Mouse (Mus musculus) A20 (cell line): ENCODE results near the gene Cd19.

ENCODE experiments used
- DNase-seq: peaks from one replicate; pipeline ENCODE4 v3.0.0-alpha.2; 2011; ENCODE audit warnings: low read depth, low spot score

Cd19 gene

DNA sequence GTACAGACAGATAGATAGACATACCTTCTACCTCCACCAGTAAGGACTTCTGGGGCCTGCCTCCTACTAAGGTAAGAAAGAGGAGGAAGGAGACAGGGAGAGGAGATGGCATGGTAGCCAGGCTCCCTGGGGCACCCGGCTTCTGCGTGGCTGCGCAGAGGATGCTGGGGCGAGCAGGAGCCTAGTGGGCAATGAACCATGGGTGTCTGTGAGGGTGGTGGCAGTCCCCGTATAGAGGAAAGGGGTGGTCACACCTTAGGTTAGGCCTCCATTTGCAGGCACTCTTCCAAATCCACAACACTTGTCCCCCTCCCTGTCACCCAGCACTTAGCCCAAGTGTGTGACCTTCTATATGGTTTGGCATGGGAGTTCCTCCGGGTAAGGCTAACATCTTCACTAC lies at the start of gene Cd19:
Gene Cd19, minus strand, starts transcription at position 165 of the 400 bp plus-strand sequence.
- peak; percentile 69 for DNase-seq

DNA sequence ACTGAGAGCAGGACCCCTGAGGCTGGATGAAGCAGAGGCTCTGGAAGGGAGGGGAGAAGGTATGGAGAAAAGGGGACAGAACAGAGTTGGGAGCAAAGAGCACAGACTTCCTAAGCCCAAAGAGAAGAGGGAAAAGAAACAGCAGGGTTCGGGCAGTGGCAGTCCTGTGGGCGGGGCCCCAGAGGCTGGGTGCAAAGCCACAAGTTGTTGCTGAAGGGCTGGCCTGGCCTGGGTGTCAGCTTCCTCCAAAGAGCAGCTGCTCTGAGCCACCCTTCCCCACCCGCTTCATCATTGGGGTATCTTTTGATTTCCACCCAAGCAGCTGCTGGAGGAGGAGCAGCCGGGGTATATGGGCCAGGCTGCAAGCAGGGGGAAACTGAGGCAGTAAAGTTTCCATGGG lies 49.4 kb upstream of the Cd19 start:
- no peak for DNase-seq

DNA sequence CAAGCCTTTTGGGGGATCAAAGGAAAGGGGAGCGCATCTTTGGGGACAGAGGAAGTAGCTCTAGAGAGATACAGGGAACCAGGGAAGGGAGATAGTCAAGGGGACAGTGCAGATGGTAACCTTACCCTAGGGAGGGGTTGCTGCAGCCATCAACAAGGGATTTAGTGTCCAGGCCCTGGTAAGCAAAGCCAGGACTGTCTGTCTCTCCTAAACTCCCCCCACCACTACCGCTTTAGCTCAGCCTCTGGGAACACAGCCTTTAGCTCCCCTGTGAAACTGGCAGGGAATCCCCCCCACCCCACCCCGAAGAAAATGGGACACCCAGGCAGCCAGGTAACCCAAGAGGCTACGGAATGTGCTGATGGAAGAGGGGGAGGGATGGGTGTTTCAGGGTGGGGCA lies 48.9 kb upstream of the Cd19 start:
- no peak for DNase-seq

DNA sequence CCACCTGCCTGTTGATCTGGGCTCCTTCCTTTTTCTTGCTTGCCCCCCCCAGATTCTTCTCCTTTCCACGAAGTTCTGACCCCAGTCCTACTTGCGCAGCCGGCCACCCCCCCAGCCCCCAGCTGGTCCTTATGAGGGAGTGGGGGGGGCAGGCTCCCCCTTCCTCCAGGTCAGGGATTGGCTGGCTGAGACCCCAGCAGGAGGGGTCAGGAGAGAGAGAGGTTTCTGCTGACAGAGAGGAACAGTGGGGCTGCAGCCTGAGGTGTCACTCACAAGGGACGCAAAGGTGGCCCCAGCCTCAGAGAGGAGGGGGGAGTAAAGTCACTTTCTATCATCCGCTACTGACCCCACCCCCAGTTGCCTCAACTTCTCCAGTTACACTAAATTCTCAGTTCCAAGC lies 48.3 kb upstream of the Cd19 start, which contains the start of gene Atp2a1:
Gene Atp2a1, minus strand, starts transcription at position 105 of the 400 bp plus-strand sequence.
- DNase-seq: no peak

DNA sequence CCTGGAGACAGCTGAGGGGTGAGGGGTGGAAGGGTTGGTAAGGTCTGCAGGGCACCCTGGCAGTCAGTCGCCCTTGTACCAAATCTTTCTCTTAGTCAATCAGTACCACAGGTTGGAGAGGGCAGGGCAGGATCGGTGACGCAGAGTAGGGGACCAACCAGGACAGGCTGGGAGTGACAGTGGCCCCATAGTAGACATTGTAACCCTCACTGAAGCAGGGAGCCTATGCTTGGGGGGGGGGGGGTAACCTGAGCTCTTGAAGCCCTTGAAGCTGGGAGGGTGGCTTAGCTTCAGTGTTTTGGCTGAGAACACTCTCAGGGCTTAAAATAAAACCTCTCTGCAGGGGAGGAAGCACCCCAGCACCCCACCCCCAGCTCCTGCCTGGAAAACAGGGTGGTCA lies 46.9 kb upstream of the Cd19 start:
- DNase-seq: no peak

DNA sequence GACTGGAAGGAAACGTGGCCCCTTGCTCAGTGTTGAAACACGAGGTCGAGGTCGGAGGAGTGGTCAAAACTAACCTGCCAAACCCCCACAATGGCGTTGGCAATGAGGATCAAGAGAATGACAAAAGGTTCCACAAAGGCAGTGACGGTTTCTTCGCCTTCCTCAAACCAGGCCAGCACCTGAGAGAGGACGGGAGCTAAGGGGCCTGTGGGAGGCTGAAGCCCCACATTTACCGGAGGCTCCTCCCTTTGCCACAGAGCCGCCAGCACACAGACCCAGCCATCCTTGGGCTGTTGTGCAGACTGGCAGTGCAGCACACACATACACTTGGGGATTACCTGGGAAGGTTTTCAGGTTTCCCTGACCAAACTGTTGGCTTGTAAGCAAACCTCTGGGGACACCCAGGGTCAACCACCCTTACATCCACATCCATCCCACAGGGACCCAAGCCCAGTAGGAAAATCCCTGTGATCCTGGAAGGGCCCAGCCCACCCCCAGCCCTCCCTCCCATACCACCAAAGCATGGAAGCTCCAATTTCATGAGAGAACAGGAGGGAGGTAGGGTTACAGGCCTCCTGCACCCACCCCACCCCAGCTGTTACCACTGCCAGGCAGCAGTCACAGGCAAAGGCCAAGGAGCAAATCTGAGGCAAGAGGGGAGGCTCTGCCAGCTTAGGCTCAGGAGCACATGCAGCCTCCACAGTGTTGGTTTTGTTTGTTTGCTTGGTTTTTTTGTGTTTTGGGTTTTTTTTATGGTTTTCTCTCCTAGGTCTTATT lies 46.1 kb upstream of the Cd19 start:
- DNase-seq: no peak

DNA sequence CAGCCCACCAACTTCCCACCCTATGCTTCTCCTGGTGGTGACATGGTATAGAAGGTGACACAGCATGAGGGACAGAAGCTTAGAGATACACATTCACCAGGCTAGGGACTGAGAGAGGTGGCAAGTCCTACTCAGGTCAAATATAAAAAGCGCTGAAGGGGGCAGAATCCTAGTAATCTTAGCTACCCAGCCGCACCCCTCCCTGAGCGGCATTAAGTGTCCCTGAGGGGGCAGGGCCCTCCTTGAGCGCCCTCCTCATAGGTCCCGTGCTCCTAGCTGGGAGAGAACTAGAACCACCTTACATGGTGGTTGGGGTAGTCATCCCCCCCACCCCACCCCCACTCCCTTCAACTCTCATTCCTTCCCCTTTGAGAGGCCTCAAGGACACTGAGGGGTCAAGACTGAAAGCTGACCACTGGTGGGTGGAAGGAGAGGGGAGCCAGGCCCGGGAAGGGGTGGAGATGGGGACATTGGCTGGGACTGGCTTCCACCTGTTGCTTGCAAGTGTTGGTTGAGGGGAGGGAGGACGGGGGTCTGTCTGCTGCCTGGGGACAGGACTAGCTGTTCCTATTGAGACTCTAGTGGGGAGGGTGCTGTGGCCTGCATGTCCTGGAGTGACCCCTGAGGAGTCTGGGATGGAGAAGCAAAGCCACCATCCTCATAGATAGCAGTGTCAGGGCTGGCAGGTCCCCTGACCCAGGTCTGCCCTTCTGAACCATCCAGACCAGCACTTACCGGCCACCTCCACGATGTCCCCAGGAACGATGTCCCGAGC lies 44.3 kb upstream of the Cd19 start:
- no peak for DNase-seq

DNA sequence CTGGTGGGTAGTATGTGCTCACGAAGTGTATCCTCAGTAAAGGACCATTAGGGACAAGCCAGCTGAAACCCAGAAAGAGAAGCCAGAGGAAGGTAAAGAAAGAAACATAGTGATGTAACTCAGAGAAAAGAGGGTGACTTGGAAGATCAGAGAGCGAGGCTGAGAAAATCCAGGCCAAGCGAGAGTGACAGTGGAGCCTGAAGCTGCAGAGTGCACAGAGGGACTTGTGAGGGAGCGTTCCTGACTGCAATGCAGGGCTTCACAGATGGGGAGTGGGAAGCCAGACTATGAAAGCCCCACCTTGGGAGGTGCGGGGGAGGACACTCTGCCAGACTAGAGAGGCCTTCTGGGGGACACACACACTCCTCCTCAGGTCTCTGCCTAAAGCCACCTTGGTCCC lies 43.5 kb upstream of the Cd19 start:
- no peak for DNase-seq

DNA sequence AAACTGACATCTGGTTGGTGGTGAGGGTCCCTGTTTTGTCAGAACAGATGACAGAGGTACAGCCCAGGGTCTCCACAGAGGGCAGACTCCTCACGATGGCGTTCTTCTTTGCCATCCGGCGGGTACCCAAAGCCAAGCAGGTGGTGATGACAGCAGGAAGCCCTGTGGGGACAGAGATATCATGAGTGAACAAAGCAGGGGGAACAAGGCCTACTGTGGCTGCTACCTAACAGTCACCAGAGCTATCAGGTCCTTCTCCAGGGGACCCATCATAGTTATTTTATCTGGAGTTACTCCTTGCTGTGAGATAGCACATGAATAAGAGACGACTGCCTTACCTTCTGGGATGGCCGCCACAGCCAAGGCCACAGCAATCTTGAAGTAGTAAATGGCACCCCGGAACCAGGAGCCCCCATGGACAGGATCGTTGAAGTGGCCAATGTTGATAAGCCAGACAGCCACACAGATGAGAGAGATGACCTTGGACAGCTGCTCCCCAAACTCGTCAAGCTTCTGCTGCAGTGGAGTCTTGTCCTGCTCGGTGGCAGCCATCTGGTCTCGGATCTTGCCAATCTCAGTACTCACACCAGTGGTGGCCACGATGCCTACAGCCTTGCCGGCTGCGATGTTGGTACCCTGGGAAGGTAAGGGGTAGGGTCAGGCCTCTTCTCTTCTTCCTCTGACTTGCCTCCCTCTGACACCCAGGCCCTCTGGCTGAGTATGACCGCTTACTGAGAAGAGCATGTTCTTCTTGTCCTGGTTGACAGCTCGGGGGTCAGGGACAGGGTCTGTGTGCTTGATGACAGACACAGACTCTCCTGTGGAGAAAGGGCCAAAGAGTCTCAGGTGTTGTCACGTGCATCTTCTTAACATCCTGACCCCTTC lies 41.9 kb upstream of the Cd19 start:
- no peak for DNase-seq

DNA sequence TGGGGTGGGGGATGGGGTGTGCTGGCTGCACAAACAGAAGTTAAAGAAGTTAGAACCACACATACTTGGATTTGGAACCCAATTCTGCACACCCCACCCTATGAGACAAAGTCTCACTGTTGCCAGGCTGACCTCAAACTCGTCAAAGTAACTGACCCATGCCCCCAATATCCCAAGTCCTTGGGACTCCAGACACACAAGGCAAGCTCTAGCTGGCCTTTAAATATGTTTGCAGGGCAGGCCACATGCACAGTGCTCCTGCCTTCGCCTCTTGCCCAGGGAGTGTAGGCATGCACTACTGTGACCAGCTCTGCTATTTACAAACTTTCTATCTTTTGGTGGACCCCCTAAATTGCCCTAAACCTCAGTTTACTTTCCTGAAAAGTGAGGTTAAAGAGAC lies 40.6 kb upstream of the Cd19 start:
- DNase-seq: no peak

DNA sequence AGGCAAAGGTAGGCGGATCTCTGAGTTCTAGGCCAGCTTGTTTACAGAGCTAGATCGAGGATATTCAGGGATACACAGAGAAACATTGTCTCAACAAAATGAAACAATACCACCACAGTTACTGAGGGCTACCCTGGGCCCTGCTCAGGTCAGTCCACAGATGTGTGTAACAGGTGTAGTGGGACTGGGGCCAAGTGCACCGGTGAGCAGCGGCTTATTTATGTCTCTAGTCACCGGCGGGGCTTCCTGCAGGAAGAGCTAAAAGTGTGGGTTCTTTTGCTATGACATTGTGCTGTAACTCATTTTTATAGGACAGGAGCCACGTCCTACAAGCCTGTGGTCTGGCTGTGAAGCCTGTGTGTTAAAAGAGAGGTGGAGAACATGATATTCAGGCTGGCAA lies 39.2 kb upstream of the Cd19 start:
- DNase-seq: peak; percentile 48

DNA sequence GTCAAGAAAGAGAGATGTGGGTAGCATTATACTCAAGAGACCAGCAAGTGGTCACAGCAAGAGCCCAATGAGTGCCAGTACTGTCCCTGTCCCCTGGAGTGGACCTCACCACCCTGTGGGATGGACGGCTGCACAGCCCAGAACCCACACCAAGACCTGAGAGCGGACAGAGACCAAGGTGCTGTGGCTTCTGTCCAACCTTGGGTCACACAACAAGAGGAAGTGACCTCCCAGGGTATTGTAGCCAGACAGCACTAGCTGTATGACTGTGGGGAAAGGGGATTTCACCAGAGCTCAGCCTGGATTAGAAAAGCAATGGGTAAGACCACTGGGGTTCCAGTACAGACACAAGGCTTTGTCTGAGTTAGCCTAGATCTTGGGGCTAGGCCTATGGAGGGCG lies 37.6 kb upstream of the Cd19 start:
- DNase-seq: no peak

DNA sequence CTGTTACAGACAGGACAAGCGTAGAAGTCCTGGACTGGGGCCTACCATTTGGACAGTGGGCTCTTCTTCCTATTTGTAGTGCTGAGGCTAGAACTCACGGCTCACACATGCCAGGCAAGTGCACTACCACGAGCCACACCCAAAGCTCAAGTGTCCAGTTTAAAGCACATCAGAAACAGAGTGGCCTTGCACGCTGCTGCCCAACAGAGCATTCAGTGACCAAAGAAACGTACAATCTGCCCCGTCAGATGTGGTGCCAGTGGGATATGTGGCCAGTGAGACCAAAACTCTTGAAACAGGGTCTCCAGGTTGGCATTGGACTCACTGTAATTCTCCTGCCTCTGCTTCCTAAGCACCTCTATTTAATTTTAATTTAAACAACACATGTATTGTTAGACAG lies 36.0 kb upstream of the Cd19 start:
- DNase-seq: no peak

DNA sequence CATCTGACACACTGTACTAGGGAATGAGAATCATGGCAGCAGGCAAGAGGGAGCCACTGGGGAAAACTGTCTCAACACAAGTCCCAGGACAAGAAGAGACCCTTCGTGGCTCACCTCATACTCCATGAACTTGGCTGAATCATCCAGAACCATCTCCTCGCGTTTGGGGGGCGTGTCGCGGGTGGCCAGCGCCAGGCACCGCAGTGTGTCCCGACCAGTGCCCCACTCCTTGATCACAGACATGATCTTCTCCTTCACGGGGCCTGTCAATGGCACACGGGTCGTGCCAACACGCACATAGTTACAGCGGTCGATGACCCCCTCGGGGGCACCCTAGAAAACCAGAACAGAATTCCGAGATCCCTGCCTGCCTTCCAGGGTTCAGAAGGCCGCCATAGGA lies 35.3 kb upstream of the Cd19 start:
- DNase-seq: no peak

DNA sequence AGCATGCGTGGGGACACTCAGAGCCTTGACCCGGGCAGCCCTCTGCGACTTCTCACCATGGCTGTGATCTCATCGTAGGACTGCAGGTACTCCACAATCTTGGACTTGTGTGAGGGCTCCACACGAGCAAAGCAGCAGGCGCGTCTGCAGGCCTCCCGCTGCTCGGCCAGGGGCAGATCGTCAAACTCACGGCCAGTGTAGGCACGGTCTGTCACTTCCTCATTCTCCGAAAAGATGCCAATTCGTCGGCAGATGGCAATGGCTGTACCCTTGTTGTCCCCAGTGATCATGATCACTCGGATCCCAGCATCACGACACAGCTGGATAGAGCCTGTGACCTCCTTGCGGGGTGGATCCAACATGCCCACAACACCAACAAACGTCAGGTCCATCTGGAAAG lies 33.8 kb upstream of the Cd19 start:
- DNase-seq: no peak

DNA sequence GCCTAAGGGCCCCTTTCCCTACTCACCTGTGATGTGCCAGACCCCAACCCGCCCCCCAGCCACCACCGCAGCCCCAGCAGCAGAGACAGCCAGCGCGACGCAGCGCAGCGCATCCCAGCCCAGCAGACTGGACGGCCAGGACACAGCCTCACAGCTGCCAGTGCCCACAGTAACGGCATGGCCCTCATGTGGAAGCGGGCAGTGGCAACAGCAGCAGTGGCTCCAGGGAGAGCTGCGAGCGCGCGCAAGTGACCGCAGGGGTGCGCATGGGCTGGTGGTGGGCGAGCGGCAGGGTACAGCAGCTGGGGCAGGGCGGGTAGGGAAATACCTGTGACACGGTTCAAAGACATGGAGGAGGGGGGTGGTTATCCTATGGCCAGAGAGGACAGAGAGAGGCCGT lies 31.5 kb upstream of the Cd19 start:
- no peak for DNase-seq

DNA sequence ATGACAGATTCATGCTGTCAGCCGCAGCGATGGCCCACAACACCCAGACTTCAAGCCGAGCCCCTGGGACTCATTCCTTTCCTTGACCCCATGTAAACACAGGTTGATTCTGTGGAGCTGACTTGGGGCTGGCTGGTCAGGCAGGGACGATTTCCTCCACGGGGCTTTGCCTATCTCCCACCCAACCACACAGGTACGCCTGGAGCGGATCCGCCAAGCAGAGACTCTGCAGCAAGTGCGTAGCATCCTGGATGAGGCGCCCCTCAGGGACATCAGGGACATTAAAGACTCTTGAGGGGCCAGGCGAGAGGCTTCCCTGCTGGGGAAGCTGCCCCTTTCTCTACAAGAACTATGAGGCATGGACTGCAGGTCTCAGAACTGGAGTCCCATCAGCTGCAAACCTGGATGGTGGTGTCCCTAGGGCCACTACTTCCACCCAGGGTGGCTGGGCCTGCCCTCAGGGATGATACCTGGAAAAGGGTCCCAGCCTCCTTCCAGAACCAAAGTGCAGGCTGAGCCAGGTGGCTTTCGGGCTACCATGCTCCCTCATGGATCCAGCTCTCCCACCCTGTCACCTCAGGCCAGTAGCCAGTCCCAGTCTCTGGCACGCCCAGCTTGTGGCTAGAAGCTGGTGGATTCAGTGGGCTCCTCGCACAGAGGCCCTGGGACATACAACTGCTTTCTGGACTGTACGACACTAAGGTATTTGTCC lies 30.6 kb upstream of the Cd19 start:
- DNase-seq: no peak

DNA sequence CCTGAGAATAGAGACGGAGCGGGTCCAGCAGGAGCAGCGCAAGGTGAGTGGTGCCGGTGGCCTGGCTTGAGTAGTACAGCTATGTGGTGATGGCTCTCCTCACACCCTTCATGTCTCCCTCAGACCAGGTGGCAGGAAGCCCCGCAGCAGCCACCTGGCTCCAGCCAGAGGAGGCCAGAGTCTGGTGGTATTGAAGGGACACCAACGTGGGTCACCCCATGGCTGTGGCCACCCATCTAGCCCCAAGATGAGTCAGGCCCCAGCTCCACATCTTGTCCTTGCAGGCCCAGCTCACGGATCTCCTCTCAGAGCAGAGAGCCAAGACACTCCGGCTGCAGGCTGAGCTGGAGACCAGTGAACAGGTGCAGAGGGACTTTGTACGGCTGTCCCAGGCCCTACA lies 29.8 kb upstream of the Cd19 start:
- no peak for DNase-seq

DNA sequence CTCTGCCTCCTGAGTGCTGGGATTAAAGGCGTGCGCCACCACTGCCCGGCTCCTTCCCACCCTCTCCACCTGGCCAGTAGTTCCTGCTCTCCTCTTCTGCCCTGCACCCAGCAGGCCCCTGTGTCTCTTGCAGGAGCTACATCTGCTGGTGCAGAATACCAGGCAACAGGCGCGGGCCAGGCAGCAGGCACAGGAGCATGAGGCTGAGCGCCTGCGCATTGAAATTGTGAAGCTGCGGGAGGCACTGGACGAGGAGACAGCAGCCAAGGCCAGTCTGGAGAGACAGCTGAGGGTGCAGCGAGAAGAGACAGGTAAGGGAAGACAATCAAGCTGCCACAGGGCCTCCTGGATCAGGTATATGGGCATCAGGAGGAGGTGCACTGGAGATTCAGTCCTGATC lies 29.3 kb upstream of the Cd19 start:
- DNase-seq: no peak

DNA sequence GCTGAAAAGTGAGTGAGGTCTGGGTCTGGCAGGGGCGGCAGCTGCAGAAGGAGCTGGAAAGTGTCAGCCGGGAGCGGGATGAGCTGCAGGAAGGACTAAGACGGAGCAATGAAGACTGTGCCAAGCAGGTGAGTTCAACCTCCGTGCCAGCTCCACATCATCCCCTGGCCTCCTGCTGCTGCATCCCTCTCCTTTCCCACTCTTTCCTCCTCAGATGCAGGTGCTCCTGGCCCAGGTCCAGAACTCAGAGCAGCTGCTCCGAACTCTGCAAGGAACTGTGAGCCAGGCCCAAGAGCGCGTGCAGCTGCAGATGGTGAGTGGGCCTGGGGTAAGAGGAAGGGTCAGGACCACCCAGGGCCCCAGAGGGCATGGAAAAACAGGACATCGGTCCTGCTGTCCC lies 25.4 kb upstream of the Cd19 start:
- DNase-seq: no peak

DNA sequence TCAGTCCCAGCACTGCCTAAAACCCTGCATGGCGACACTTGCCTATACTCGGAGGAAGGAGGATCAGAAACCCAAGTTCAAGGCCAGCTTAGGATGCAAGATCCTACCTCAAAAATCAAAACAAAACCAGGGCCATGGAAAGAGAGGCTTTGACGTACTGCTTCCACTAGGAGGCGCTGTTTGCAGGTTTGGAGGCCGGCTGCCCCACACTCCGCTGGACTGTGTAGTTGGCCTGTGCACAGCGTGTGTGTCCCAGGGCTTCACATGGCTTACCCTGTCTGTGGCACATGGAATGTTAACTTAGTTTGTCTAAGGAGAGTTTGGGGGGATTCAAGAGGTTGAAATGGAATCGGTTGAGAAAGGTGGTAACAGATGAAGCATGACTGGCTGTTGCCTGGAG lies 22.2 kb upstream of the Cd19 start:
- peak; percentile 73 for DNase-seq

DNA sequence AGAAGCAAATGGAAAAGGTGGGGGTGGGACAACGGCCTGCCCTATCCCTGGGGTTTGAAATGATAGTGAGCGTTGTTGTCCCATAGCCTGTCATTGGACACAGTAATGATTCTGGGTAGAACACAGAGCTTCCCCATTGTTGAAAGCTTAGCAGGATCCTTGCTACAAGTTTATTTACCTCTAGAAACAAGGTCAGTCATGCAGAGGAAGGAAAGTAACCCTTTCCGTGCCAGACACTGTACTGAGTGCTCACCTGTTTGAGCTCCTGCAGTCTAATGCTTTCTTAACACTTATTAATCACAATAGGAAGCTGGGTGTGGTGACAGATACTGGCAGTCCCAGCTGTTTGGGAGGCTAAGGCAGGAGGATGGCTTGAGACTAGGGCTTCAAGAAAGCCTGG lies 21.1 kb upstream of the Cd19 start:
- DNase-seq: no peak
